Mouse (Mus musculus): ENCODE measurements around the gene Ino80b. TPM values are rescaled to one million over a fixed set of nuclear protein-coding genes. Genes with fewer than 3 reads are reported as not detected.

Ino80b gene
- 10 to 100 TPM; 17.3 to 17.9 TPM for total RNA-seq (2023)

DNA sequence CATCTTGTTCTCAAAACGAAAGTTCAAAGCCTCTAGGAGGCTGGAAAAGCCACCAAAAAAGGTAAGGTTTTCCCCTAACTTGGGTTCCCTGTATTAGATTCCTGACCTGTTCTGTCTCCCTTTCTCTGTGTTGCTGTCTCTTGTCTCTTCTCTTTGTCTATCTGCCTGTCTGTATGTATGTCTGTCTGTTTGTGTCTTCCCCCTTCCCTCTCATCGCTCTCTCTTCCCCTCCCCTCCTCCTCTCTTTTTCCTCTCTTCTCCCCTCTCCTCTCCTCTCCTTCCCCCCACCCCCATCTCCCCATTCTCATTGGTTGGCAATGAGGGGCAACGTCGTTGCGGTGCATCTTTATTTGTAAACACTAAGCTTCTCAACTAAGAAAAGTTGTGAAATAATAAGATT, at the start of gene Ino80b:
Gene Ino80b (minus strand): TSS at position 101 of the 400 bp plus-strand sequence.

DNA sequence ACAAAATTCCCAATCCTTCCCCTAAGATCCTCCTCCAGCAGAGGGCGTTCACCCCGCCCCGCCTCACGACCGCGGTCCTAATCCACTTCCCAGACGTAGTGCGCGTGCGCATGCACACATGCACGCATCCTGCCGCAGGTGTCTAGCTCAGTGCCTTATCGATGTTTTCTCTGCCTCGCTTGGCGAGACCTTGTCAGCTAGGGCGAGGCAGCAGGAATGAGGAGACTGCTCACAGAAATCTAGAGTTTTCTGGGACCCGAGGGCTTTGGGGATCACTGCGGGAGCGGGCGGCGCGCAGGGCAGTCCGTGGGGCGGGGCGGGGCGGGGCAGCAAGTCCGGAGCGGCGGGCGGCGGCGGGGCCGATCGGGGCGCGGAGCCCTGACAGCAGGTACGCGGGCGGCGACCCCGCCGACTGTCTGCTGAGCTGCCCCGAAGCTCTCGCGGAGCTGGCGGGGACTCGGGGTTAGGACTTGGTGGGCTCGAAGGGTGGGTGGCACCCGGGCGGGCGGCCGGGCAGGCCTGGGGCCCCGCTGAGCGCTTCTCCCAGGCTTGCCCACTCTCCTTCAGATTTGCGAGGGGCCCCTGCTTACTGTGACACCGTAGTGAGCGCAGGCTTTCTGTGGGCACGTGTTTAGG, 40.5 kb upstream of the Ino80b start, which contains the start of gene Dctn1:
Gene Dctn1 (plus strand): TSS at position 314 of the 636 bp plus-strand sequence.

DNA sequence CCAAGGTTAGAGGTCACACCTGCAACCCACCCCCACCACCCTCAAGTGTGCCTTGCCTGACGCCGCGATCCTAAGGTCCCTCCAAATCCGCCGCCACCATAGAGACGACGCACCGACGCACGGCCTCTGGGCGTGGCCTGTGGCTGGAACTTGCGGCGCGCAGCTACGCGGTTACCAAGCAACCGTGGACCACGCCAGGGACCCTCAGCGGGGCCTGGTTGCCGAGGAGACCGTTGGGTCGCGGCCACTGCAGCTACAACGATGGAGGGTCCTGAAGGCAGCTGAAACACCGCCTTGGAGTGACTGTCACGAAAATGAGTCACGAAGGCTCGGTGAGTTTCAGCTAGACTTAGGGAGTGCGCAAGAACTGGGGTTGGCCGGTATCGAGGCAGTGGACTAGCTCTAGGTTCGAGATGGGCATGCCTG, 31.0 kb upstream of the Ino80b start, which contains the start of the genes Wdr54 and 1700003E16Rik:
Gene Wdr54 (minus strand): TSS at position 139 of the 426 bp plus-strand sequence.
Gene 1700003E16Rik (plus strand): TSS at position 146 of the 426 bp plus-strand sequence.

DNA sequence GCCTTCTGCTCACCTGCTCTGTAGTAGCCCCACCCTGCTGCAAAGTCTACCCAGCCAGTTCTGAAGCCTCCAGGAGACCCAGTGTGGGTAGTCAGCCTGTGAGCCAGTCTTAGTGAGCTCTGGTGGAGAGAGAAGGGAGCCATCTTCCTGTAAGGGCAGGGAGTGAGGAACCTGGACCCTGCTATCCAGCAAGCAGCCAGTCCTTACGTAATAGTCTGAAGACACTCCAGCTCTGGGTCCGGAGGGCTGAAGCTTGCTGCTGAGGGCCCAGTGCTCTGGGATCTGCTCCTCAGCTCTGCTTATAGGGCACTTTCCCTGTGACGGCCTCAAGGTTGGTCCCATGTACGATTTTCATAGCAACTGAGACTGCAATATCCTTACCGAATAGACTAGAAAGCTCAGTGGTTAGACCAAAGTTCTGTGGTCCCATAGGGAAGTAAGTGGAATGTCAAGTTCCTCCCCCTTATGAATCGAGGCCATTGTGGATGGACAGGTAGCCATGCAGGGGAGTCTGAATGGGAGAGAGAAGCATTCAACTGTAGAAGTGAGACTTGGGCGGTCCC, 9.8 kb upstream of the Ino80b start, which contains the start of gene Rtkn:
Gene Rtkn (plus strand): TSS at position 513 of the 563 bp plus-strand sequence.

DNA sequence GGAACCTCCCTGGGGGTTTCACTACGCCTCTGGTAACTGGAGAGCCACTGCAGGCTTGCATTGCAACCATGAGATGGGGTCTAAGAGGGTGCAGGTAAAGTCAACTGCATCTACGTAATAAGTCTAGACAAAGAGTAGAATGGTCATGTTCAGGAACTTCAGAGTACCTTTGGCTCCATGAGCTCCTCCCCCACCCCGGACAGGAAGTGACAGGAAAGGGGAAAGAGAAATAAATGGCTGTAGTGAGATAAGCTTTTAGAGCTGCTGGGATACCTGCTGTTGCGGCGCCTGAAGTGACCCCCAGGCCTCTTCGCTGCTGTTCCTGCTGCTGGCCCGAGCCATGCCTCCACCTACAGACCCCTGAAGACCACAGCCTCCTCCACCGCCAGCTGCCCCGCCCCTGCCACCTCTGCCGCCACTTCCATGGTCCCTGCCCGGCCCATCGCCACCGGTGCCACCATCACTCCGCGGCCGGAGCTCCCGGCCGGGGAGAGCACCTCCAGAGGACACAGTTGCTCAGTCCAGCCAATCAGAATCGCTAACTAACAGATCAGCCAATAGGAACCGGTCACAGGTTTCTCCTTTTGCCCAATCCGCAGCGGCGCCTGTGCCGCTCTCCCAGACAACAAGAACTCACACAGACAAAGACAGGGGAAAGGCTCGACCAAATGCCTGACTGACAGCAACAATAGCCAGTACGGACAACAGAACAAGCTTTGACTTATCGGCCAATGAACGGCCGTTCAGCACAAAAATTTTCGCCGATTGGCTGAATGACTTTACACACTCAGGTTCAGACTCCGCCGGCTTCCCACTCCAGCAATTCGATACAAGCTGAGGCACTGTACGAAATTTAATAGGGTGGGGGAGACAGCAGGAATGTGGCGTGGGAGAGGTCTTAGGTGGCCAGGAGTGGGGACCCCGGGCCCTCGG, 4.0 kb downstream of the Ino80b start, which contains the start of gene Wbp1:
Gene Wbp1 (minus strand): TSS at position 630 of the 933 bp plus-strand sequence.

DNA sequence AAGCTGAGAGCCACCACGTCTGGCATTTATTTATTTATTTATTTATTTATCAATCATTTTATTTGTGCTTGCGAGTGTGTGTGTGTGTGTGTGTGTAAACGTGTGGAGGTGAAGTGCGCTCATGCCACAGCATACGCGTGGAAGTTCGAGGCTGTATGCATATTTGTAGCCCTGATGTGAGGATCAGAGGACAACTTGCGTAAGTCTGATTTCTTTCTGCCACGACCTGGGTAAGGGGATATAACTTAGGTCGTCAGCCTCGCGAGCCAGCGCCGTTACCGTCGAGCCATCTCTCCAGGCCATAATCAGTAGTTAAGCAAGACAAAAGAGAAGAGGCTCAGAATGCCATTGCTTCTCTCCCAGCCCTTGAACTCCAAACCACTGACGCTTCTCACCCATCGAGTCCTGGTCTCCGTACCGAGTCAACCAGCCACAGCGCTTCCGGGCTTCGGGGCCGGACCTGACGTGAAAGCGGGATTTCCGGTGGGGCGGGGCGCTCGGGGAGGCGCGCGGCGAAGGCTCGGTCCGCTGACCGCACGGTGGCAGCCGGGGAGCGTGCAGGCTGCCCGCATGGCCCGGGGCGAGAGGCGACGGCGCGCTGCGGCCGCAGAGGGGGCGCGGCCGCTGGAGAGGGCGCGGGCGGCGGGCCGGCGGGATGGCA, 10.1 kb downstream of the Ino80b start, which contains the start of gene Mogs:
Gene Mogs (plus strand): TSS at position 486 of the 661 bp plus-strand sequence.

DNA sequence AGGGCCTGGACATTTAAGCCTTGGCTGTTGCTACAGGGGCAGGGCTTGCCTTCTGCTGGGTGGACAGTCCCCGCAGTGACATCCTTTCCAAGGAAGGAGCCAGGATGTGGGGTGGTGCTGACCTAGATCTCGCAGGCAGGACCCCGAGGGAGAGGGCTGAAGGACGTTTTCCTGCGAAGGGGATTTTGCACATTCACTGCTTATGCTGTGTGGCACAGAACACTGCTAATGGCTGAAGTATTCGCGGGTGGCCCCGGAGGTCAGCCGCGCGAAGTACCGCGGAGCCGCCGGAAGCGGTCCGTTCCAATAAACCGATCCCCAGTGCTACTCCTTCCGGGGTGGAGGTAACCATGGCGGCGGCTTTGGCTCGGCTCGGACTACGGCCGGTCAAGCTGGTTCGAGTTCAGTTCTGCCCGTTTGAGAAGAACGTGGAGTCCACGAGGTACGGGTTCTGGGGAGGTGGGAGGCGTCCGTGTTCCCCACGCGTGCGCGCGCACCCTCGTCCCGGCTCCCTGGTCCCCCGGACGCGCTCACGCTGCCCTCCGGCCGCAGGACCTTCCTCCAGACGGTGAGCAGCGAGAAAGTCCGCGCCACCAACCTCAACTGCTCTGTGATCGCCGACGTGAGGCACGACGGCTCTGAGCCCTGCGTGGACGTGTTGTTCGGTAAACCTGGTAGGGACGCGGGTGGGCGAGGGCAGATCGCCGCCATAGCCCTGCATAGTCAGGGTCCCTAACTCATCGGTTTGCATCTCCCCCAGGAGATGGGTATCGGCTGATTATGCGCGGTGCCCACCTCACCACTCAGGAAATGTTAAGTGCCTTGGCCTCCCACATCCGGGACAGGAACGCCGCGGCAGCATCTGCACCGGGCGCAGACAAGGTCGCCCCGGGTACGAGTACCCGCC, 16.2 kb downstream of the Ino80b start, which contains the start of gene Mrpl53:
Gene Mrpl53 (plus strand): TSS at position 279 of the 907 bp plus-strand sequence.

DNA sequence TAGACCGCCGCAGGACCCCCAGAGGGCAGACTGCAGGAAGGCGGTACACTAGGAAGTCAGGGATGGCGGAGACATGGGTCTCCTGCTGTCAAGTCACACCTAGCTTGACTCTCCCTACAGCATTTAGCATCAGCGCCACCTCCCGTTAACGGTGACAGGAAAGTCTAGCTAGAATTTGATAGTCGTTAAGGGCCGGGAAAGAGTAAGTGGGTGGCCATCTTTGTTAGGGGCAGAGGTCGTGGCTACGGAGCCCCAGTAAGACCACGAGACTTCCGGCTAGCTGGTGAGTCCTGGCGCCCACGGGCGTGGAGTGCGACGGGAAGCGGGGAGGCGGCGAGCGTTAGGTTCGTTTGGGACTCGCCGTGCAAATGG, 23.9 kb downstream of the Ino80b start, which contains the start of the genes Ccdc142 and Gm42688:
Gene Ccdc142 (plus strand): TSS at position 286 of the 372 bp plus-strand sequence.
Gene Gm42688 (plus strand): TSS at position 302 of the 372 bp plus-strand sequence.

DNA sequence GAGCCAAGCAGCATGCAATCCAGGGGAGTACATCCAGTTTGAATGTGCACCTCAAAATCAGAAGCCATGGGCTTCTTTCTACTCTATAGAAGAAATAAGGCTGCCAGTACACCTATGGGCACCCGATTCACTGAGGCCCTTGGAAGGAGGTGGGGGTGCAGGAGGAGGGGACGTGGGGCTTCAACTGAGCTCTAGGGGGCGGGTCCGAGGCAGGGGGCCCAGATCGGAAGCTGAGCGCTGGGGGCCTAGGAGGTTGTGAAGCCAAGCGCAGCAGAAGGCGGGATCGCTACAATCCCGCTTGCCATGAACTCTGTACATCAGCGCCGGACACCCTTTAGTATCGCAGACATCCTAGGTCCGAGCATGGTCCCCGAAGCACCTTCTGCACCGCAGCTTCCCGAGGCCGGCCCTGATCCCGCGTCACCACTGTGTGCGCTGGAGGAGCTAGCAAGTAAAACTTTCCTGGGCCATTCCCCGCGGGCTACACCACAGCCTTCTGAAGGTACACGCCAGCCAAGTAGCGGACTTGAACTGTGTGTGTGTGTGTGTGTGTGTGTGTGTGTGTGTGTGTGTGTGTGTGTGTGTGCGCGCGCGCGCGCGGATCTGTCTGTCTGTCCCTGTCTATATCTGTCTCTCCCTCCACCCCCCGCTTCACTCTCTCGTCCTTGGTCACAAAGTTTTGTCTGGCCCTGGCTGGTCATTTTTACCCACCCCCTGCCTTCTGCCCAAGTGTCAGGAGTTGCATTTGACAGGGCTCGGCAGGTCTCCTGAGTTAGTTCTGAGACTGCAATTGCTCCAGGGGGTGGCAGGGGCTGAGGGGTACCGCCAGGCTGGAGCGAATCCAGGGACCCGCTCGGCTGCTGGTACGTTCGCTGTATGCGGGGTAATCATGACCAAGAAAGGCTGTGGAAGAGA, 38.9 kb downstream of the Ino80b start, which contains the start of gene Lbx2:
Gene Lbx2 (plus strand): TSS at position 247 of the 915 bp plus-strand sequence.

DNA sequence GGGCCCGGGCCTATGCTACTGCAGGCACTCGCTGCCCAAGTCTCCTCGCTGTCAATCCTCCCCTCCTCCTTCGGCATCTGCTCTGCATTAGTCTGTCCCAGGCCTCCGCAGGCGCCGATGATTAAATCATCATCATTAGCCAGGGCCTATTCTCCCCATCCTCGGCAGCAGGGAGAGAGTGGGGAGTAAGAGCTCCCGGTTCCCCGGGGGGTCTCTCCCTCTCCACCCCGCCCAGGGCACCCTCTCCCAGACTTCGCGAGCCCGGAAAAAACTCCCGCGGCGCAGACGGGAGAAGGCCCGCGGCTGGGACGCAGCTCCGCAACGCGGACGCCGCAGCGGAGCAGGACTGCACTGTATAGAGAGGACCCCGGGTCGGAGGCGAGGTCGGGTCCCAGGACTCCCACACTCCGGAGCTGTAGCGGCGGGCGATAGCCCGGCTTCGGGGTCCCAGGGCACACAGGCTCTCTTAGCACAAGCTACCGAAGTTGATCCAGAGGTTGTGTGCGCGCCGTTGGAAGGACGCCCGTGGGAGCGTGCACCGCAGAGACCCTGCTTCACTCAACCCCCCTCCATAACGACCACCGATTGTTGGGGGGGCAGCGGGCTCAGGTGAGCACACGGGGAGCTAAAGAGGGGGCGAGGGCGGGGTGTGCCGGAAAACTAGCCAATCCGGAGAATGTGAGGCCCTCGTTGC, 47.5 kb downstream of the Ino80b start, which contains the start of gene Pcgf1:
Gene Pcgf1 (plus strand): TSS at position 240 of the 694 bp plus-strand sequence.

Other genes starting within 250 kb of the Ino80b start
- gene Sema4f, start 185.7 kb downstream of the Ino80b start, total RNA-seq (2023), result 10 to 100 TPM; 19.7 to 22.7 TPM
- 1 to 10 TPM; 2.4 to 4.5 TPM for gene M1ap, start 178.5 kb downstream of the Ino80b start, total RNA-seq (2023)
- gene Dok1, start 92.0 kb downstream of the Ino80b start, total RNA-seq (2023), result 10 to 100 TPM; 24.4 to 28.8 TPM
- gene Loxl3, start 91.3 kb downstream of the Ino80b start, total RNA-seq (2023), result 1 to 10 TPM; 1.1 to 1.5 TPM
- gene Aup1, start 70.9 kb downstream of the Ino80b start, total RNA-seq (2023), result 100 to 1,000 TPM; 190 to 202 TPM
- 10 to 100 TPM; 57.4 to 60.2 TPM for gene Htra2, start 70.2 kb downstream of the Ino80b start, total RNA-seq (2023)
- 1 to 10 TPM; 6.6 to 7.1 TPM for gene Dqx1, start 67.6 kb downstream of the Ino80b start, total RNA-seq (2023)
- not detected for gene Tlx2, start 55.1 kb downstream of the Ino80b start, total RNA-seq (2023)
- 10 to 100 TPM; 18.2 to 18.7 TPM for gene Pcgf1, start 47.6 kb downstream of the Ino80b start, total RNA-seq (2023)
- not detected for gene Lbx2, start 39.1 kb downstream of the Ino80b start, total RNA-seq (2023)
- gene Ccdc142, start 23.8 kb downstream of the Ino80b start, total RNA-seq (2023), result 1 to 10 TPM; 2.8 to 6.6 TPM
- 1 to 10 TPM; 5.3 to 6.5 TPM for gene Gm42688, start 23.8 kb downstream of the Ino80b start, total RNA-seq (2023)
- 10 to 100 TPM; 23.9 to 24.8 TPM for gene Mrpl53, start 16.4 kb downstream of the Ino80b start, total RNA-seq (2023)
- gene Mogs, start 9.9 kb downstream of the Ino80b start, total RNA-seq (2023), result 10 to 100 TPM; 26.2 to 35.5 TPM
- gene Wbp1, start 3.9 kb downstream of the Ino80b start, total RNA-seq (2023), result 10 to 100 TPM; 34.8 to 39.7 TPM
- gene Rtkn, start 10.0 kb upstream of the Ino80b start, total RNA-seq (2023), result under 1 TPM; 0.33 to 0.66 TPM
- gene Wdr54, start 31.0 kb upstream of the Ino80b start, total RNA-seq (2023), result under 1 TPM; 0.18 to 0.64 TPM
- gene 1700003E16Rik, start 31.0 kb upstream of the Ino80b start, total RNA-seq (2023), result not detected
- gene Dctn1, start 40.5 kb upstream of the Ino80b start, total RNA-seq (2023), result 100 to 1,000 TPM; 129 to 136 TPM
- not detected for gene Slc4a5, start 94.4 kb upstream of the Ino80b start, total RNA-seq (2023)
- 10 to 100 TPM; 21.3 to 24.8 TPM for gene Mthfd2, start 200.5 kb upstream of the Ino80b start, total RNA-seq (2023)
- gene Mob1a, start 200.6 kb upstream of the Ino80b start, total RNA-seq (2023), result 100 to 1,000 TPM; 133 to 139 TPM
- 10 to 100 TPM; 17.5 to 22.0 TPM for gene Bola3, start 223.7 kb upstream of the Ino80b start, total RNA-seq (2023)

Measured in neutrophil, adult 83 days (primary cell).